Mouse (Mus musculus) G1E (cell line): ENCODE measurements around the gene Lrrc26.

Experiments used
- CTCF ChIP-seq: IDR thresholded peaks from 2 replicates; pipeline ENCODE4 v1.5.1; 2012; ENCODE audit warnings: low read depth, low read length, inconsistent platforms, mixed read lengths
- POLR2AphosphoS5 ChIP-seq: IDR thresholded peaks from 2 replicates; pipeline ENCODE4 v1.6.1; 2012; ENCODE audit warnings: low read depth, low read length, inconsistent platforms; ENCODE audit not compliant: insufficient replicate concordance

DNA sequence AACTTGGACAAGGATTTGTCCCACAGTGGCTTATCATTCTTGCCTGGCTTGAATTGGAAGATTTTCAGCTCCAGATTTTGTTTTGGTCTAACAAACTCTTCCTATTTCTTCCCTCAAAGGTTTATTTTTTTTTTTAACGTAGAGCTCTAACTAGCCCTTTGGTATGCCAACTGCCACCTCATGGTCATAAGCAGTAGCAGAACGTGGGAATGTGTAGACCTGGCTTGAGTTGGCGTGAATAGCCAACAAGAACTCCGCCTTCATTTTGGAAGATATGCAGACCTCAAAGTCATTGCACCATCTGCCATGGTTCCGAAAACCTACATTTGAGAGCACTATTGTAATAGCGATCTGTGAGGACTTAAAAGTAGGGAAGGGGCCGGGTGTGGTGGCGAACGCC is 41.8 kb downstream of the Lrrc26 start:
- TF ChIP-seq CTCF (no peak), POLR2AphosphoS5 (no peak)
